Mouse (Mus musculus) cerebellum, adult 2 months (tissue): ENCODE data around the gene Fsip1.

Experiments used
- CTCF ChIP-seq: fragments of 200-500 bp; IDR thresholded peaks from 2 replicates; pipeline ENCODE4 v1.5.1; 2011; ENCODE audit warnings: low read depth, mild to moderate bottlenecking, control low read depth, low read length, moderate library complexity, borderline replicate concordance; ENCODE audit not compliant: insufficient read depth
- POLR2A ChIP-seq: fragments of 200-500 bp; IDR thresholded peaks from 2 replicates; pipeline ENCODE4 v1.6.1; 2011; ENCODE audit warnings: low read length, control low read depth, borderline replicate concordance; ENCODE audit not compliant: insufficient read depth

DNA sequence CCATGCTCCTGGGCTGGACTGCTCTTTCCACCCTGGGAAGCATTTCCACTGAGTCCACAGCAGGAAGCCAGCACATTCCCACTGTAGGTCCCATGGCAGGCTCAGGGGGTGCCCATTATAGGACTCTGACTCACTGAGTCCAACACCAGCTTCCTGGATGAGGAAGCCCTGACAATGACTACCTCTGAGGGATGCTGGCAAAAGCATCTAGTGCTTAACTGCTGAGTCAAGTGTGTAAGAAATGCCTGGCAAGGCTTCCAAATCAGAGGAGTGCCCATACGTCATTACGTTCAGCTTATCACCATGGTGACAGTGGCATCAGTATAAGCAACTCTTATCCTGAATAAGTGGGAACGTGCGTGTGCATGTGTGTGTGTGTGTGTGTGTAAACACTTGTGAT is 30.9 kb upstream of the Fsip1 start:
- TF ChIP-seq CTCF = no peak
- TF ChIP-seq POLR2A = no peak
